Mouse (Mus musculus): ENCODE data around the gene Cul7. TPM values are rescaled to one million over a fixed set of nuclear protein-coding genes. Genes with fewer than 3 reads are reported as not detected.

Cul7 gene
- total RNA-seq, 2 experiments from 2014 or later = 88.3 to 97.5 TPM

GRCm38 (mm10) chr17:46702506-46702905, 52.4 kb downstream of the Cul7 start:
- no peak for DNase-seq (ENCODE audit: low spot score in 2 of 2)

GRCm38 (mm10) chr17:46703971-46704886, 54.1 kb downstream of the Cul7 start:
- no peak for DNase-seq (ENCODE audit: low spot score in 2 of 2)

DNA sequence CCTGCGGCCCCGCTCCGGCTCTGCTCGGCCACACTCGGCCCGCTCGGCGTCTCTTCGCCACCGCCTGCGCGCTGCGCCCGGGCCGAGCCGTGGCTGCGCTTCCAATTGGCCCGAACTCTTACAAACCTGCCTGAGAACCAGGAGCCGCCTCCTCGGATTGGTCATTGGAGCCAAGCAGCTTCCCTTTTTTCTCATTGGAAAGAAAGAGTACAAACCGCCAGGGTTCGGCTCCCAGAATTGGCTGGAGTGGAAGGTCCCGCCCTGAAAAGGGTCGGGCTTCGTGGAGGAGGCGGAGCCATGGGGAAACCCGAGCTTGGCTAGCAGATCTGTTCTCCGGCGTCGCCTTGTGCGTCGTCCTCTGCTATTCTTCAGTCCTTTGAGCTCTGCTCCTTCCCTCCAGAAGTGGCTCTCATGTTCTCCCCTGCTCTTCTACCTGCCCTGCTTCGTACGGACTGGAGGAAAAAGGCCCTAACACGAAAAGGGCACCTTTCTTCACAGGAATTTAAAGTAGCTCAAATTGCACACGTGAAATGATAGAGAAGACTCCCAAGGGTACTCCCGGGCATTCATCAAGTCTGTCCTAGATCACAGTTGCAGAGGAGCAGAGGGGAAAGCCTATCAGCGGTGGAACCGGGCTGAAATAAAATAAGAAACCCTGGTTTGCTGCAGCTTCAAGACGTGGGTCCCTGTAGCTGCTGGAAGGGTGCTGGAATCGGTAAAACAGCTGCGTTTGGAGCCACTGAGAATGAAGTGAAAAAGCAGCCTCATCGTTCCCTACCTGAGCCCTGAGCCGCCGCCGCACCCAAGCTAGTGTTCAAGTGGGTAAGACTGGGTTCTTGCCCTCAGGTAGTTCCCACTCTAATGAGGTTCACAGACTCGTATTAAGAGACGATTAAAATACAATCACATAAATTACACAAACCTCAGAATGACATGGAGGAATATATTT, 55.0 kb downstream of the Cul7 start, which contains the start of gene Ppp2r5d:
Gene Ppp2r5d, minus strand, starts transcription at position 225 of the 949 bp plus-strand sequence.
- peak; percentile 81 to 93 for DNase-seq (ENCODE audit: low spot score in 2 of 2)

DNA sequence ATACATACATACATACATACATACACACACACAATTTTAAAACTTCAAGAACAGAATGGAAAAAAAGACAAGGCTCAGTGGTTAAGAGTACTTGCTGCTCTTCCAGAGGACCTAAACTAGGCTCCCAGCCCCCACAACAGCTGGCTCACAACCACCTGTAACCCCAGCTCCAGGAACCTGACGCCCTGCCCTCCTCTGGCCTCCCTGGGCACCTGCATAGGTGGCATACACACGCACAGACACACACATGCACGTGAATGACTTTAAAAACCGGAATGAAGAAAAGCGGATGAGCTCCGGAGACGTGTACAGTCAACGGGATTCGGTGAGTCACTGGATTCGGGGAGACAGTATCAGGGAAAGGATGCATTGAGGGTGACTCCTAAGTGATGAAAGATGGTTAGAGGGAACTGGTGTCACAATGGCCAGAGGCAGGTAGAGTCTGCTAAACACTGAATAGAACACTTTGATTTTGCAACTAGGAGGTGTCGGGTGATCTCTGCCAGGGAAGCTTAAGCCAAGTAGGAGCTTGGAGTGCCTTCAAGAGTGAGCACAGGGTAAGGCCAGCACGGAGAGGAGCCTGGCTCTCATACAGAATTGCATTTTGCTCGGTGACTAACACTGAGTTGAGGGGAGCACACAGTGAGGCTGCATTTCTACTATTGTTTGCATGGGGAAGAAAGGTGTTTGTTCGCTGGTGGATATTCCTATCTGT, 56.4 kb downstream of the Cul7 start:
- DNase-seq (ENCODE audit: low spot score in 2 of 2) = no peak

DNA sequence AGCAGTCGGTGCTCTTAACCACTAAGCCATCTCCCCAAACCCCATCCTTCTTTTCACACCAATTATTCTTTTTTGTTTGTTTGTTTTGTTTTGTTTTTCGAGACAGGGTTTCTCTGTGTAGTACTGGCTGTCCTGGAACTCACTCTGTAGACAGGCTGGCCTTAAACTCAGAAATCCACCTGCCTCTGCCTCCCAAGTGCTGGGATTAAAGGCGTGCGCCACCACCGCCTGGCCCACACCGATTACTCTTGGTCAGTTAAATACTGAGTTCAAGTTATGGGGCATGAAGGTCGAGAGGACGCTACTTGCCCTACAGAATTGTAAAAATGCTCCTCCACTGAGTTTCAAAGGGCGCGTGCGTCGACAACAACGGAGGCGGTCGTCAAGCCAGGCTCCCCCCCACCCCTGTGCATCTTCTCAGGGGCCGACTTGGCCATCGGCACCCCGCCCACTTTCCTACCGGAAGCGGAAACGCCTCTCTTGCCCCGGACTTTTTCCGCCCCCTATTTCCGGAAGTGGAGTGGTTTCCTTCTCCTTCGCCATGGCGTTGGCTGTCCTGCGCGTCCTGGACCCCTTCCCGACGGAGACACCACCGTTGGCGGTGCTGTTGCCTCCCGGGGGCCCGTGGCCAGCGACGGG, 60.9 kb downstream of the Cul7 start, which contains the start of gene Pex6:
Gene Pex6, plus strand, starts transcription at position 505 of the 639 bp plus-strand sequence.
- peak; percentile 77 to 87 for DNase-seq (ENCODE audit: low spot score in 2 of 2)

- DNase-seq (ENCODE audit: low spot score in 2 of 2) = peak in 1 of 2 experiments; percentile 61
These were observed 61.6 kb downstream of the Cul7 start for GRCm38 (mm10) chr17:46711612-46712271.

GRCm38 (mm10) chr17:46712442-46712841, 62.3 kb downstream of the Cul7 start:
- no peak for DNase-seq (ENCODE audit: low spot score in 2 of 2)

DNA sequence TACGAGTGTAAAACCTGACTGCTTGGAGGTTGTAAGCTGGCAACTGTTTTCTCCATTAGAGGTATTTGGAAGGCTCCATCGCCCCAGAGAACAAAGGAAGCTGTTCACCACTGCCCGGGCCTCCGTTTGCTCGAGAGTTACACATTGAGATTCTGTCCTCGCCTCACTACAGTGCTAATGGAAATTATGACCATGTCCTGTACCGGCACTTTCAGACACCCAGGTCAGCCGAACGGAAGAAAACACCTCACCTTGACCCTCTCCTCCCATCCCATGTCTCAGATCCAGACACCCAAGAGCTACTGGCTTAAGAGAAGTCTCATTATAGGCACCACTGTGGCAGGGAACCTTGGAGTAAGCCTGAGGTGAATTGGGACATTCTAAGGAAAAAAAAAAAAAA, 63.7 kb downstream of the Cul7 start:
- no peak for DNase-seq (ENCODE audit: low spot score in 2 of 2)

Other genes starting within 250 kb of the Cul7 start
- 1 to 10 TPM; 1.6 to 2.0 TPM for gene Crip3, start 221.4 kb upstream of the Cul7 start, total RNA-seq (2021)
- gene Slc22a7, start 211.9 kb upstream of the Cul7 start, total RNA-seq (2021) = 1 to 10 TPM in 1 of 2 experiments, under 1 TPM in 1; 0.14 to 4.0 TPM
- 1 to 10 TPM; 2.4 to 3.7 TPM for gene Ttbk1, start 162.7 kb upstream of the Cul7 start, total RNA-seq (2021)
- 1 to 10 TPM; 9.2 to 9.3 TPM for gene Dnph1, start 153.6 kb upstream of the Cul7 start, total RNA-seq (2021)
- 10 to 100 TPM; 26.2 to 26.6 TPM for gene Cul9, start 103.9 kb upstream of the Cul7 start, total RNA-seq (2021)
- gene Srf, start 94.2 kb upstream of the Cul7 start, total RNA-seq (2021) = 10 to 100 TPM; 35.4 to 36.8 TPM
- gene Ptk7, start 20.8 kb upstream of the Cul7 start, total RNA-seq (2021) = 10 to 100 TPM; 42.2 to 54.1 TPM
- gene Klc4, start 4.3 kb upstream of the Cul7 start, total RNA-seq (2021) = 10 to 100 TPM; 33.5 to 34.3 TPM
- 100 to 1,000 TPM; 109 to 135 TPM for gene Mrpl2, start 4.1 kb upstream of the Cul7 start, total RNA-seq (2021)
- gene Rrp36, start 24.0 kb downstream of the Cul7 start, total RNA-seq (2021) = 10 to 100 TPM; 25.2 to 26.9 TPM
- gene Mea1, start 28.5 kb downstream of the Cul7 start, total RNA-seq (2021) = 10 to 100 TPM; 83.2 to 87.1 TPM
- gene Klhdc3, start 30.6 kb downstream of the Cul7 start, total RNA-seq (2021) = 100 to 1,000 TPM; 102 to 107 TPM
- 10 to 100 TPM; 57.7 to 60.1 TPM for gene Ppp2r5d, start 54.8 kb downstream of the Cul7 start, total RNA-seq (2021)
- gene Pex6, start 61.1 kb downstream of the Cul7 start, total RNA-seq (2021) = 10 to 100 TPM; 49.1 to 49.4 TPM
- gene Gnmt, start 78.8 kb downstream of the Cul7 start, total RNA-seq (2021) = 10 to 100 TPM in 1 of 2 experiments, 1 to 10 TPM in 1; 1.8 to 15.4 TPM
- 10 to 100 TPM; 61.5 to 63.3 TPM for gene Cnpy3, start 101.9 kb downstream of the Cul7 start, total RNA-seq (2021)
- gene Ptcra, start 113.4 kb downstream of the Cul7 start, total RNA-seq (2021) = under 1 TPM in 1 of 2 experiments, not detected in 1; 0.22 TPM
- gene 2310039H08Rik, start 122.3 kb downstream of the Cul7 start, total RNA-seq (2021) = 10 to 100 TPM; 53.0 to 73.7 TPM
- 100 to 1,000 TPM in 1 of 2 experiments, 10 to 100 TPM in 1; 85.7 to 101 TPM for gene Rpl7l1, start 132.3 kb downstream of the Cul7 start, total RNA-seq (2021)
- 10 to 100 TPM; 21.6 to 24.8 TPM for gene Bicral, start 208.1 kb downstream of the Cul7 start, total RNA-seq (2021)
- 10 to 100 TPM; 26.1 to 27.4 TPM for gene Tbcc, start 240.3 kb downstream of the Cul7 start, total RNA-seq (2021)